Mouse (Mus musculus) left cerebral cortex, postnatal 14 days (tissue): ENCODE measurements around the gene Nt5dc2. TPM values are rescaled to one million over a fixed set of nuclear protein-coding genes. Genes with fewer than 3 reads are reported as not detected.

ENCODE experiments used
- total RNA-seq, 2 experiments: library from RNA; stranded (reverse); gene quantifications; 2 replicates each; pipeline ENCODE4 v1.2.3; 2021

The Nt5dc2 gene
- total RNA-seq, 2 experiments from 2014 or later: 5.7 to 6.4 TPM

Other genes starting within 250 kb of the Nt5dc2 start
- not detected for gene Itih4, start 244.6 kb upstream of the Nt5dc2 start, total RNA-seq
- 10 to 100 TPM in 1 of 2 experiments, 1 to 10 TPM in 1; 8.1 to 12.0 TPM for gene Itih3, start 207.3 kb upstream of the Nt5dc2 start, total RNA-seq
- not detected for gene Itih1, start 187.8 kb upstream of the Nt5dc2 start, total RNA-seq
- 10 to 100 TPM; 14.0 to 14.1 TPM for gene Nek4, start 179.7 kb upstream of the Nt5dc2 start, total RNA-seq
- 10 to 100 TPM; 27.2 to 30.7 TPM for gene Glt8d1, start 129.7 kb upstream of the Nt5dc2 start, total RNA-seq
- gene Spcs1, start 129.4 kb upstream of the Nt5dc2 start, total RNA-seq: 100 to 1,000 TPM; 171 to 175 TPM
- 10 to 100 TPM; 50.7 to 53.6 TPM for gene Pbrm1, start 111.9 kb upstream of the Nt5dc2 start, total RNA-seq
- gene Gnl3, start 111.9 kb upstream of the Nt5dc2 start, total RNA-seq: 10 to 100 TPM; 44.4 to 45.4 TPM
- 10 to 100 TPM; 27.3 to 28.2 TPM for gene Smim4, start 2.1 kb upstream of the Nt5dc2 start, total RNA-seq
- gene Stab1, start 37.6 kb downstream of the Nt5dc2 start, total RNA-seq: 10 to 100 TPM; 26.8 to 31.4 TPM
- 10 to 100 TPM; 25.5 to 36.3 TPM for gene Tnnc1, start 77.3 kb downstream of the Nt5dc2 start, total RNA-seq
- 100 to 1,000 TPM; 393 to 408 TPM for gene Nisch, start 85.9 kb downstream of the Nt5dc2 start, total RNA-seq
- 1 to 10 TPM; 4.8 to 5.8 TPM for gene Sema3g, start 86.8 kb downstream of the Nt5dc2 start, total RNA-seq
- gene Phf7, start 120.3 kb downstream of the Nt5dc2 start, total RNA-seq: 1 to 10 TPM; 3.5 to 4.2 TPM
- 100 to 1,000 TPM; 132 to 133 TPM for gene Bap1, start 120.4 kb downstream of the Nt5dc2 start, total RNA-seq
- gene Dnah1, start 192.8 kb downstream of the Nt5dc2 start, total RNA-seq: 1 to 10 TPM; 2.0 to 3.0 TPM
- 10 to 100 TPM; 34.3 to 36.7 TPM for gene Capn7, start 205.6 kb downstream of the Nt5dc2 start, total RNA-seq